Mouse (Mus musculus) thymus, postnatal 36 days (tissue): ENCODE measurements around the gene Bet1.

Source experiments
- DNase-seq, 2 experiments: peaks; one replicate each; pipeline ENCODE4 v3.0.0; 2022; ENCODE audit warnings: mixed read lengths in 2 of 2

Bet1 gene

GRCm38 (mm10) chr6:4086663-4087454, at the start of gene Bet1:
Gene Bet1, minus strand, starts transcription at chr6:4086972.
- DNase-seq, result peak; percentile 83 to 88

- no peak for DNase-seq
Observed at GRCm38 (mm10) chr6:4132239-4132638, 45.5 kb upstream of the Bet1 start.

GRCm38 (mm10) chr6:4131149-4131548, 44.4 kb upstream of the Bet1 start:
- DNase-seq, result no peak

- no peak for DNase-seq
Observed at GRCm38 (mm10) chr6:4118611-4119010, 31.8 kb upstream of the Bet1 start.

- no peak for DNase-seq
Observed at GRCm38 (mm10) chr6:4090423-4090822, 3.7 kb upstream of the Bet1 start.

GRCm38 (mm10) chr6:4072281-4072680, 14.5 kb downstream of the Bet1 start:
- no peak for DNase-seq

GRCm38 (mm10) chr6:4069714-4070113, 17.1 kb downstream of the Bet1 start:
- DNase-seq, result no peak

GRCm38 (mm10) chr6:4054387-4054786, 32.4 kb downstream of the Bet1 start:
- no peak for DNase-seq

GRCm38 (mm10) chr6:4052843-4053242, 33.9 kb downstream of the Bet1 start:
- DNase-seq, result no peak

- DNase-seq, result no peak
Observed at GRCm38 (mm10) chr6:4047200-4047599, 39.6 kb downstream of the Bet1 start.

- no peak for DNase-seq
Observed at GRCm38 (mm10) chr6:4041821-4042220, 45.0 kb downstream of the Bet1 start.

GRCm38 (mm10) chr6:4030956-4031355, 55.8 kb downstream of the Bet1 start:
- DNase-seq, result no peak
